Mouse (Mus musculus) Muller cell, postnatal 12 days (primary cell): ENCODE data around the gene Ggct.

ENCODE experiments used
- DNase-seq: peaks from one replicate; pipeline ENCODE4 v3.0.0-alpha.2; 2015; ENCODE audit errors: inconsistent ontology term

Ggct gene

DNA sequence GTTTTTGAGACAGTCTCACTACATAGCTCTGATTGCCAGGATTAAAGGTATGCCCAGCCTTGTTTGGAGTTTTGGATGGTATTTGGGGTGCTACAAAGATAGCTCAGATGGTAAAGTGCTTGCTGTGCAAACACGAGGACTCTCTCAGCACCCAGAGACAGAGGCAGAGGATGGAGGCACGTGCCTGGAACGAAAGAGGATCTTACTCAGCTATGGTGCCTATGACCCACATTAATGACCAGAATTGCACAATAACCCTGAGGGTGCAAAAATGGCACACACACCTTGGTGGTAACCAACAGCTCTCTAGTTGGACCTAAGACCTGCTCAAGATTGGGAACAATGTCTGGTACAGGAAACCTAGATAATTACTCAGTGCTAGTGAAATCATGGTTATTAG is 40.2 kb downstream of the Ggct start:
- no peak for DNase-seq

DNA sequence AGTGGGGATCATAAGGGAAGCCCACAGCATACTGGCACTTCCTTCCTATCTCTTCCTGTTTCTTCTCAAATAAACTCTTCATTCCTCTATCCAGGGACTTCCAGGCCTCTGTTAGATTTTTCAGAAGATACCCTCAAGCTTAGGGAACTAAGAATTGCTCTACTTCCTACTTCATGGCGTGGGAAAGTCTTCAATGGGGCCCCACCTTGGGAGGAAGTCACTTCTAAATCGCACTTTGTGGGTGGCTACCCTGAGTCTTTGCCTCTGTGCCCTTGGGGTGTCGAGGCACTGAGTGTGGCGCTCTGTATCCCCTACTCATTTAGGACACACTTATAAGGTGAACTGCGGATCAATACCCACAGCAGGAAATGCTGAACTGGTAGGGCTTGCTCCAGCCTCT is 44.1 kb downstream of the Ggct start:
- no peak for DNase-seq

DNA sequence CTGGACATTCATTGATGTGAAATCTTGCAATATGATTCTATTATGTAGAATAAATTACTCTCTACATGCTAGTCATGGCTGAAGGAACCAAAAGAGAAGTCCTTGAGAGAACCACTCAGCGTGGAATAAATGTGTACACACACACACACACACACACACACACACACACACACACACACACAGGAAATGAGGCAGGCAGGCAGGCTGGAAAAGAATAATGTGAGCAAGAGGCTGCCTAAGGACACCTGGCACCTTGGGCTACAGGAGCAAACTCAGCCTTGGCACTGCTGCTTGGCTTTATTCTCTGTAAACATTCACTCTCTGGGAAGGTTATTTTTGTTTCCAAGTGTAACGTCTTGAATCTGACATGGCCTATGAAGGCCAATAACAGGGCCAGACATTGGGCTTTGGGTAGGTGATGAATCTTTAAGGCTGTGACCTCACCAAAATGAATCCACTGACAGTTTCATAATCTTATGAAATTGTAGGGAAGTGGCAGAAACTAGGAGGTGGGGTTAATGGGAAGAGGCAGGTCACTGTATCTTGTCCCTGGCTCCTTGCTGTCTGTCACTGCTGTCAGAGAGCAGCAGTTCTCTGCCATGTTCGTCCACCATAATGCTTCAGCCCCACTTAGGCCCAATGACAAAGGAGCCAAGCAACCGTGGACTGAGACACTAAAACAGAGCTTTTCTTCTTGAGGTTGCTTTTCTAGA is 46.4 kb downstream of the Ggct start:
- no peak for DNase-seq

DNA sequence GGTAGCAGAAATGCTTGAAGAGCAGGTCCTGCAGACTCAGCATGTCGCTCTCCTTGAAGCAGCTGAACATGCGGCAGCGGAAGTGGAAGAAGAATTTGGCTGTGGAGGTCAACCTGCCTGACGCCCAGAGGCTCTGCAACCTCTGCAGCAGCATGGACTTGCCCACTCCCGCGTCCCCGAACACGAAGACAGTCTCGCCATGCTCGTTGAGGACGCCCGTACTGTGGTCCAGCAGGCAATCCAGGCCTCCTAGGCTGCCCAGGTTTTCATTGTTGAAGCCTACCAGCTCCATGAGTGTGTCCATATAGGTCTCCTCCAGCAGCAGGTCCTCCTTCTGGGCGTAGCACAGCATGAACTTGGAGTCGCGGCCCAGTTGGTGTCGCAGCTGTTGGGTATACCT is 48.2 kb downstream of the Ggct start:
- no peak for DNase-seq

DNA sequence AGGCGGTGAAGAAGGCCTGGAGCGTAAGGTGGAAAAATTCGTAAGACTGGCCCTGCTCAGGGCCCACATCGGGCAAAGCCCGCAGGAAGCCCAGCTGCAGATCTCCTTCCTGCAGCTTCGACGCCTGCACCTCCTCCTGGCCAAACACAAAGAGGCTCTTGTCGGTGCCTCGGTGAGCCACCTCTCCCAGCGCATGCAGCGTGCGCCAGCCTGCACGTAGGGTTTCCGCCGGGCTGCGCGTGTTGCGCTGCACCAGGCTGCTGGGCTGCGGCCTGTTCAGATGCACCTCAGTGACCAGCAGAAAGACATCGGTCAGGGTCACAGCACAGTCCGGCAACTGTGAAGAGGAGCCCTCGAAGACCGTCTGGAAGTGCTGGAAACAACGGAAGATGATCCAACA is 49.0 kb downstream of the Ggct start:
- DNase-seq = no peak

DNA sequence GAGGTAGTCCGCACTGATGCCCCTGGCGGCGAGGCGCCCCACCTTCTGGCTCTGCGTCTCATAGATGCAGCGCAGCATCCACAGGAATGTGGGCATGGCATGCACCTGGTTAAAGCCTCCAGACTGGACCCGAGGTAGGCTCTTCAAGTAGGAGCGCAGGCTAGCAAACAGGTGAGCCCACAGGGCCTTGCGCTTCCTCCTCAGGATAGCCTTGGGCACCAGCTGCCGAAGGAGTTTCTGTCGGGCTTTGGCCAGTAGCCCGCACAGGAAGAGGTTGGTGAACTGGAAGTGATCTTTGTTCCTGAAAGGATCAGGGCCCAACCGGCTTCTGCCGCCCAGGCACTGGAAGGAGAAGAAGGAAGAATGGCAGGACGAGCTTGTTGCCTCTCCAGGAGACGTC is 49.5 kb downstream of the Ggct start:
- DNase-seq = no peak

DNA sequence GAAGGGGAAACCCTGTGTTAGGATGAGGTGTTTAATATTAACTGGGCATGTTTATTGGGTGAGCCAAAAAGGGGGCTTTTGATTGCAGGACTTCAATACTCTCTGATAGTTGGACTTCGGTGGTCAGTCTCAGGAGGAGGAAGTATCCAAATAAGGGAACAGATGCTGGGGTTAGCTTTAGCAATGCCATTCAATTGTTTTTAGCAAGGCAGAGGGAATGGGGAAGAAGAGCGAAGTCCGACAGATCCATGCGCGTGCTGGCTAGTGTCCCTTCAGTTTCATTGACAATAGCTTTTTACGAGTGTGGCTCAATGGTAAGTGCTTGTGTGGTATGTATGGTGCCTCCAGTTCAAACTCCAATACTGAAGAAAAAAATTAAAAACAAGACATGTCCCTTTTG is 51.6 kb downstream of the Ggct start:
- no peak for DNase-seq

DNA sequence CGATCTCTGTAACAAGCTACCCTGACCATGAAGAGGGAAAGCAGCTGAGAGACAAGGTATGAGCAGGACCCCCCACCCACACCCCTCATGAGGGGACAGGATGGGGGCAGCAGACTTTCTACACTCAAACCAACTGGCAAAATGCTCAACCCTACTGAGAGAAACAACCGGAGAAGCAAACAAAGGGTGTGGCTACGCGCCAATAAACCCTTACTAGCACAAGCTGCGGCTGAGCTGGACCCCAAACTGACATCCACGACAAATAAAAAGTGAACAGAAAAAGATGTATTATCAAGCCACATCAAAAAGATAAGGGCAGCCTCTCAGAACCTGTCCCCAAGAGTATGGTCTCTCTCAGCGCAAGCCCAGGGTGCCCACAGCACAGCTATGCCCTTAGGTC is 52.6 kb downstream of the Ggct start:
- no peak for DNase-seq

DNA sequence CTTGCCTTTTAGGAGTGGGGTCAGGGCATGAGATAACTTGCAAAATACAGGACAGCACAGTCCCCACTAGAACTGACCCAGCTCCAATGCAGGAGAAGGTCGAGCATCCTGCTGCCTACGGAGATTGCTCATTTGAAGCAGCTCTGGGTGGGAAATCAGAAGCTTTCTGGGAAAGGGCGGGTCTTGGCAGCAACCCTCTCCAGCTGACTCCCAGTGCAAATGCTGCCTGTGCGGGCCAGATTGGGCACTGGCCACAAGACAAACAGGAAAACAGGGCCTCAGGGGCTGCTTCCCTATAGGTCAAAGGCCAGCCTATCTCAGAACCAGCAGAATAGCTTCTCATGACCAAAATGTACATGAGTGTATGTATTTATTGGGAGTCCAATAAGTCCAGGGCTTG is 53.1 kb downstream of the Ggct start:
- DNase-seq = no peak

DNA sequence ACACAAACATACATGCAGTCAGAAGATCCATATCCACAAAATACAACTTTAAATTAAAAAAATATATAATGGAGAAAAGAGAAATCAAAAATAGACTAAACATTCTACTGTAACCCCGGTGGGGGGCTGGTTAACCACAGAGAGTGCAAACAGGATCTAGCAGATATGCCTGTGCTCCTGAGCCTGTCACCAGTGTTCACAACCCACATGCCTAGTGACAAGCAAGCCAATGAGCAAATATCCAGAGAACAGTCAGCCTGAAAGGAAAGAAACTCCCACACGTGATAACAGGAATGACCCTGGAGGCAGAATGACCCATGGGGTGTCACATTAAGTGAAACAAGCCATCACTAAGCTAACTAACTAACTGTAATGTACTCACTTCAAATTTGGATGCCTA is 56.3 kb downstream of the Ggct start:
- no peak for DNase-seq

DNA sequence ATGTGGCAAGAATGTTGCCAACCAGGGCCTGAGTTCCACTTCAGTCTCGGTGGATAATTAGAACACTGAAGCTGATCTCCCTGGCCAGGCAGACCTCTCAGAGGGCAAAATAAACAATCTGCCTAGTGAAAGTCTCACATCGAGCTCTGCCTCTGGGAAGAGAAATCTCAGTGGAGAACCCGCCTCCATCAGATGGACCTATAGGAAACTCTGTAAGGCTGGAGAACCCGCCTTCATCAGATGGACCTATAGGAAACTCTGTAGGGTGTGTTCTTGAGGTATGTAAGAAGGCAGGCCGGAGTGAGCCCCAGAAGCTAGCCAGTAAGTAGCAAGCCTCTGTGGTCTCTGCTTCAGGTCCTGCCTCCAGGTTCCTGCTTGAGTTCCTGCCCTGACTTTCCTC is 57.8 kb downstream of the Ggct start:
- DNase-seq = no peak

DNA sequence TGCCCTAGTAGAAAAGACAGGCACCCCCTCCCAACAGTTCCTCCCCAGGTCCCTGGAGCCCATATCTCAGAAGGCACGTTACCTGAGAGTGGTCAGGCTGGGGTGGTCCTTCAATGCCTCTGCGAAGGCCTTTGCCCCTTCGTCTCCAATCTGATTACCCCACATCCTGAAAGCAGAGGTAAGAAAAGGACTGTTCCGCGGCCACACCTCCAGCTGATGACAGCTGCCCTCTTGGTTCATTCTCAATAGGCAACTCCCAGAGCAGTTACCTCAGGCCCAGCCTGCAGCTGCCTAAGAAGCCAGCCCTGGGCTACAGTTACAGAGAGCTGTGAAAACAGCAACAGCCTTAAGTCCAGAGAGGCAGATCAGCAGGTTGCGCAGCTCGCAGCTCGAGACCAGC is 58.4 kb downstream of the Ggct start:
- DNase-seq = no peak

DNA sequence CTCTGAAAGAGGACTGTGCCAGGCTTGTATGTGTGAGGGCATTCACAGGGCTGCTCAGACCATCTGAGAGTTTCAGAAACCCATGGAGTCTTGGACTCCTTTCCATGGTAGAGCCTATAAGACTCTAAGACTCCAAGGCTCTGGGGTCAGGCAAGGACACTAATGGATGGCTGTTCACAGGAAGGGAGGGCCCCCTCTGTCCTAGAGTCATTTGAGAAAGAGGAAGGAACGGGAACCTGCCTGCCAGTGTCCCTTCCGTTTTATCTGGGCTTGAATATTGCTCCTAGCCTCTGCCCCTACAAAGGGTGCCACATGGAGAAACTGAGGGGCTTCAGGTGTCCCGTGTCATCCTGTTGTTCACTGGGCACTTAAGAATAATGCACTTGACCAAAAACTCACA is 58.9 kb downstream of the Ggct start:
- no peak for DNase-seq

DNA sequence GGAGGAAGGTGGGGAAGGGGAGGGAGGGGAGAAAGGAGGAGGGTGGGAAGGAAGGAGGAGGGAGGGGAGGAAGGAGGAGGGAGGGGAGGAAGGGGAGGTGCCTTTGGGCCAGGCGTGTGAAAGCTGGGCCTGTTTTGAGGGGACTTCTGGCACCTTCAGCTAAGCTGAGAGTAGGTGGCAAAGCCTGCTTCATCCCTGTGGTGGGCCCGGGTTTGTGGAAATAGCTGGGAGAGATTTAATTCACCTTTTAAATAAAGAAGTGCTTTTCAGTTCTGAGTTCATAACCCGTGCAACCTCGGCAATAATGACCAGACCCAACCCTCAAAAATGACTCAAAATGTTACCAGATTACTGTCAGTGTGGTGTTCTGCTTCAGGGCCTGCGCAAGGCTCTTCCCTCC is 59.5 kb downstream of the Ggct start:
- no peak for DNase-seq
